ENCODE assay signal across 9 mouse cellular contexts in the genomic region with DNA sequence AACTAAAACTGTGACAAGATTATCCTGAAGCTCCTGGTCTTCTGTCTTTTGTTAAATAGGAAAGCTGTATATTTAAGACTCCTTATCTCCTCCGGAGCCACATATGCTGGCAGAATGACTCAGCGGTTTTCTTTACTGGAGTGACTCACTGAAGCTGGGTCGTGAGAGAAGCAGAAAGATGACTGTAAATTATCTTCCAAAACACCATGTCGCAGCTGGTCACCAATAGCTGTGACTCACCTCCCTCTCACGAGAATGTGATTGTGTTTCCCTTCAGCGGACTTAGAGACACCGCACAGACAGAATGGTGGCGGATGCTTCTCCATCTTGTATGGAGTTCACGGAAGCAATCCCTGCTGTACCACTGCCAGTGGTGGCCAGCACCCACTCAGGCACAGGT. TPM values are rescaled to one million over a fixed set of nuclear protein-coding genes. Genes with fewer than 3 reads are reported as not detected.
DNase-seq lines count a peak whose midpoint lies in the region; ATAC-seq and TF ChIP-seq lines count a peak whose summit lies in the region.
"Had no signal": no experiment of that assay in that cellular context is flagged by ENCODE, and none has a peak within 500 bp of the region (broad histone marks: within the 10 kb centered on the region; RNA-seq: fewer than 3 reads in every experiment).

No protein-coding gene starts in this region.

- H3K4me3 ChIP-seq in myocyte: no peak overlapping the region
- no peak overlapping the region for H3K4me3 ChIP-seq in gastrocnemius, adult 2 months
- H3K4me3 ChIP-seq: embryonic facial prominence, embryonic 12.5 days had no signal

- intact Hi-C loops in left cerebral cortex, postnatal 10 days (cut with DNase I): no loop called here
- intact Hi-C loops in gastrocnemius, adult 2 months (cut with DNase I): no loop called here

- H3K79me2 ChIP-seq in myocyte (ENCODE audit: control insufficient read depth, insufficient read depth): no peaks in the 10 kb centered on the region

- peak; percentile 72 to 78 for DNase-seq in left cerebral cortex, adult 18-20 months (ENCODE audit: low spot score in 2 of 2)
- DNase-seq in left cerebral cortex, postnatal 10 days (ENCODE audit: extremely low spot score in 1 of 2, low spot score in 2 of 2): no peak
- peak; percentile 27 for DNase-seq in ZHBTc4 (ENCODE audit: low read depth, low spot score)
- no peak for DNase-seq in gastrocnemius, adult 2 months
- DNase-seq in retina, postnatal 1 day: no peak
- no peak for DNase-seq in kidney, postnatal 10 days

- H3K27me3 ChIP-seq in myocyte (ENCODE audit: control insufficient read depth, insufficient read depth, insufficient read length): no peaks in the 10 kb centered on the region
- H3K27me3 ChIP-seq: embryonic facial prominence, embryonic 12.5 days had no signal

- no peak for TF ChIP-seq CTCF in gastrocnemius, adult 2 months (IDR thresholded peaks at IDR 0.05)

- H3K4me2 ChIP-seq in myocyte (ENCODE audit: low read depth): peak overlapping the region; percentile 76
- H3K4me2 ChIP-seq: embryonic facial prominence, embryonic 12.5 days had no signal

- no peak overlapping the region for H3ac ChIP-seq in myocyte (ENCODE audit: control insufficient read depth, insufficient read length)

- H3K36me3 ChIP-seq in myocyte (ENCODE audit: control insufficient read depth, insufficient read depth): no peaks in the 10 kb centered on the region
- H3K36me3 ChIP-seq: embryonic facial prominence, embryonic 12.5 days had no signal

- peak; percentile 81 for ATAC-seq in granulocyte monocyte progenitor cell, adult 5-6 weeks (replicated peaks; ENCODE audit: poor library complexity, severe bottlenecking)

- peak; percentile 31 for TF ChIP-seq POLR2A in myocyte (IDR thresholded peaks at IDR 0.05; ENCODE audit: insufficient read length, low read depth)

- no peak overlapping the region for H3K27ac ChIP-seq in gastrocnemius, adult 2 months
- H3K27ac ChIP-seq: embryonic facial prominence, embryonic 12.5 days had no signal

TF ChIP-seq in myocyte, 11 proteins besides CTCF, POLR2A, EP300 and RAD21:
- TF ChIP-seq TCF3 (IDR thresholded peaks at IDR 0.05; ENCODE audit: insufficient read length, low read depth) (no peak), MYOG (IDR thresholded peaks at IDR 0.05; ENCODE audit: control insufficient read depth in 1 of 3, insufficient read depth in 1 of 3, insufficient read length in 2 of 3, low read depth in 2 of 3) (peak in 1 of 3 experiments; percentile 56), REST (IDR thresholded peaks at IDR 0.05; ENCODE audit: insufficient read depth, insufficient read length) (no peak), MAX (IDR thresholded peaks at IDR 0.05; ENCODE audit: low read depth) (no peak), E2F4 (IDR thresholded peaks at IDR 0.05; ENCODE audit: insufficient read depth) (no peak), MYOD1 (IDR thresholded peaks at IDR 0.05; ENCODE audit: control insufficient read depth in 1 of 3, insufficient read length in 2 of 3, low read depth in 2 of 3) (peak in 2 of 3 experiments; percentile 80 to 90), TCF12 (IDR thresholded peaks at IDR 0.05; ENCODE audit: insufficient read depth, poor library complexity, severe bottlenecking) (peak; percentile 59), USF1 (IDR thresholded peaks at IDR 0.05; ENCODE audit: low read depth) (no peak)

RNA-seq across cellular contexts. Expression of gene Hpf1, which starts 30.6 kb away (rescaled TPM):
- total RNA-seq in left cerebral cortex, adult 18-20 months (2021): 10 to 100 TPM; 52.6 TPM
- total RNA-seq in left cerebral cortex, postnatal 10 days (2021): 10 to 100 TPM; 42.0 to 49.0 TPM
- 90.4 and 110 TPM in 2 replicates for total RNA-seq in granulocyte monocyte progenitor cell, adult 5-6 weeks (2014; fragmentation: Nextera tagmentation)
- 122 and 131 TPM in 2 replicates for total RNA-seq in granulocyte monocyte progenitor cell, adult 5-6 weeks (2017)
- polyA plus RNA-seq in myocyte (2012; fragmentation: generic; extraction: Trizol): 34.6 TPM
- total RNA-seq in gastrocnemius, adult 2 months (2021): 1 to 10 TPM; 6.0 to 7.9 TPM

Comparison
In these comparisons a context has a peak if more than half of its experiments do, and no peak if none do; other contexts are left out.
1. DNase-seq: peak in left cerebral cortex, adult 18-20 months (2 of 2) and ZHBTc4 (single experiment); none in left cerebral cortex, postnatal 10 days (0 of 2), gastrocnemius, adult 2 months (single experiment), retina, postnatal 1 day (single experiment) and kidney, postnatal 10 days (single experiment).
2. RNA of gene Hpf1, which starts 30.6 kb away (total RNA-seq): 90.4 to 131 TPM in granulocyte monocyte progenitor cell, adult 5-6 weeks, 52.6 TPM in left cerebral cortex, adult 18-20 months and 42.0 to 49.0 TPM in left cerebral cortex, postnatal 10 days; 6.0 to 7.9 TPM in gastrocnemius, adult 2 months; every median in the first group is over 4 times any median in the second.